In the genomic region with DNA sequence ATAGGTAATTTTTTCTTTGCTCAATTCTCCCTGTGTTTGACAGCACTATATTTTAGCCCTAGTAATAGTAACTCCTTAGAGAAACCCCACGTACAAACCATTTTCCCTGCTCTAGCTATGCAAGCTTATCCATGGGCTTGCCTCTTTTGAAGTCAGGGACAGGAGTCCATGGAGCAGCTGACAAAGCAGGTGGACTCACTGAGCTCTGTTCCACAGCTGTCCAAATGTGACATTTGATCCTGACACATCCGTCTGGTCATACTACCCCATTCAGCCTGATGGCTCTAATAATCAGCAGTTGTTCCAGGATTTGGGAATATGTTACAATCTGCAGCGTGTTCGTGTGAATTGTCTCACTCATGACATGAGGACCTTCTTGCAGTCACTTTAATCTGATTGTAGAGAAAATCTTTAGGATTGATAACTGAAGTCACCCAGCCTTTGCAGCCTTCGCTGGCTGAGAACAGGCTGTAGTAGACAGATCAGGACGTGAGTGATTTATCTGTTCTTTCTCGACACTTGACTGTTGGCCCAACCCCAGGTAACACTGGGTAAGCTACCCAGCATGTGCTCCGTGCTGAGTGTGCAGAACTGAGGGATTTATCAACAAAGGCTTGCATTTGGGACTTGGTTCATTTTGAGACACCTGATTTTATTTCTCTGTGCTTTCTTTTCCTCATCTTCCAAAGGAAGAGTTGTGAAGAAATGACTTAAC, we compare ENCODE assay signal across 24 mouse cellular contexts. TPM values are rescaled to one million over a fixed set of nuclear protein-coding genes. Genes with fewer than 3 reads are reported as not detected.
A peak's percentile ranks its signal among the peaks of the same experiment; 100 is the strongest.
DNase-seq lines count a peak whose midpoint lies in the region; ATAC-seq and TF ChIP-seq lines count a peak whose summit lies in the region.
"Had no signal": no experiment of that assay in that cellular context is flagged by ENCODE, and none has a peak within 500 bp of the region (broad histone marks: within the 10 kb centered on the region; RNA-seq: fewer than 3 reads in every experiment).

No protein-coding gene starts in this region.

- ATAC-seq in heart, embryonic 15.5 days (replicated peaks; ENCODE audit: insufficient number of reproducible peaks, insufficient read depth, low FRiP score, low read depth), result 0 out of 2 replicates have a peak, but pooled peaks have one; percentile 55
- ATAC-seq in neural tube, embryonic 15.5 days (ENCODE audit: low FRiP score), result no peak
- ATAC-seq: midbrain, embryonic 15.5 days had no signal

- H3K4me1 ChIP-seq in heart, embryonic 15.5 days (replicated peaks), result no peaks in the 10 kb centered on the region
- H3K4me1 ChIP-seq in heart, embryonic 10.5 days, result no peaks in the 10 kb centered on the region
- H3K4me1 ChIP-seq in neural tube, embryonic 15.5 days, result peaks cover 5% of the 10 kb centered on the region; the same call in 1 of the 2 replicates
- H3K4me1 ChIP-seq: heart, embryonic 13.5 days; lung, embryonic 15.5 days; megakaryocyte, embryonic 14.5 days; midbrain, embryonic 15.5 days; stomach, embryonic 15.5 days had no signal

- H3K4me3 ChIP-seq in heart, embryonic 15.5 days, result no peak overlapping the region
- no peak overlapping the region for H3K4me3 ChIP-seq in heart, embryonic 10.5 days
- H3K4me3 ChIP-seq in neural tube, embryonic 15.5 days (replicated peaks), result no peak overlapping the region
- no peak overlapping the region for H3K4me3 ChIP-seq in myocyte
- H3K4me3 ChIP-seq: gastrocnemius, adult 2 months; heart, embryonic 13.5 days; lung, embryonic 15.5 days; megakaryocyte, embryonic 14.5 days; midbrain, embryonic 15.5 days; stomach, embryonic 15.5 days had no signal

- no peak overlapping the region for H3K9ac ChIP-seq in heart, embryonic 15.5 days
- H3K9ac ChIP-seq in neural tube, embryonic 15.5 days (replicated peaks), result no peak overlapping the region
- H3K9ac ChIP-seq: heart, embryonic 13.5 days; liver, embryonic 14.5 days; lung, embryonic 15.5 days; midbrain, embryonic 15.5 days; stomach, embryonic 15.5 days had no signal

- H3K4me2 ChIP-seq in heart, embryonic 15.5 days, result no peak overlapping the region
- H3K4me2 ChIP-seq in neural tube, embryonic 15.5 days, result no peak overlapping the region
- peak overlapping the region; percentile 42 for H3K4me2 ChIP-seq in myocyte (ENCODE audit: low read depth)
- H3K4me2 ChIP-seq: heart, embryonic 13.5 days; lung, embryonic 15.5 days; midbrain, embryonic 15.5 days; stomach, embryonic 15.5 days had no signal

- no peaks in the 10 kb centered on the region for H3K27me3 ChIP-seq in heart, embryonic 15.5 days
- 0 out of 2 replicates have a peak, but pooled peaks cover 5% of the 10 kb centered on the region for H3K27me3 ChIP-seq in heart, embryonic 10.5 days (ENCODE audit: insufficient read depth, poor library complexity, severe bottlenecking)
- H3K27me3 ChIP-seq in neural tube, embryonic 15.5 days (replicated peaks), result no peaks in the 10 kb centered on the region
- H3K27me3 ChIP-seq in myocyte (ENCODE audit: control insufficient read depth, insufficient read depth, insufficient read length), result no peaks in the 10 kb centered on the region
- H3K27me3 ChIP-seq: heart, embryonic 13.5 days; lung, embryonic 15.5 days; midbrain, embryonic 15.5 days; stomach, embryonic 15.5 days had no signal

- no peak for DNase-seq in heart, embryonic 10.5 days (ENCODE audit: low spot score)
- DNase-seq in neural tube, embryonic 10.5 days (ENCODE audit: extremely low spot score, low spot score), result peak; percentile 38
- DNase-seq in forelimb bud, embryonic 11.5 days (ENCODE audit: low read depth, low spot score), result peak; percentile 23
- no peak for DNase-seq in kidney, postnatal 4 days
- DNase-seq in kidney, postnatal 10 days, result no peak
- DNase-seq: adrenal gland, postnatal 36 days; cerebellum, adult 11 months; cerebellum, postnatal 10 days; gastrocnemius, adult 2 months; kidney, adult 11 months; lung, postnatal 36 days; right cerebral cortex, adult 18-20 months; right cerebral cortex, postnatal 4 days; thymus, postnatal 4 days had no signal

- no peak overlapping the region for H3K27ac ChIP-seq in heart, embryonic 15.5 days
- H3K27ac ChIP-seq in heart, embryonic 10.5 days, result no peak overlapping the region
- no peak overlapping the region for H3K27ac ChIP-seq in neural tube, embryonic 15.5 days (replicated peaks)
- H3K27ac ChIP-seq: gastrocnemius, adult 2 months; heart, embryonic 13.5 days; kidney, postnatal 0 days; liver, embryonic 14.5 days; lung, embryonic 15.5 days; midbrain, embryonic 15.5 days; stomach, embryonic 15.5 days had no signal

- H3ac ChIP-seq in myocyte (ENCODE audit: control insufficient read depth, insufficient read length), result no peak overlapping the region

- H3K79me2 ChIP-seq in myocyte (ENCODE audit: control insufficient read depth, insufficient read depth), result no peaks in the 10 kb centered on the region

- no peaks in the 10 kb centered on the region for H3K9me3 ChIP-seq in heart, embryonic 15.5 days (replicated peaks)
- no peaks in the 10 kb centered on the region for H3K9me3 ChIP-seq in heart, embryonic 10.5 days
- H3K9me3 ChIP-seq in neural tube, embryonic 15.5 days (replicated peaks), result no peaks in the 10 kb centered on the region
- H3K9me3 ChIP-seq: heart, embryonic 13.5 days; lung, embryonic 15.5 days; midbrain, embryonic 15.5 days; stomach, embryonic 15.5 days had no signal

- no peaks in the 10 kb centered on the region for H3K36me3 ChIP-seq in heart, embryonic 15.5 days
- H3K36me3 ChIP-seq in heart, embryonic 10.5 days, result no peaks in the 10 kb centered on the region
- H3K36me3 ChIP-seq in neural tube, embryonic 15.5 days, result no peaks in the 10 kb centered on the region
- no peaks in the 10 kb centered on the region for H3K36me3 ChIP-seq in myocyte (ENCODE audit: control insufficient read depth, insufficient read depth)
- H3K36me3 ChIP-seq: heart, embryonic 13.5 days; lung, embryonic 15.5 days; midbrain, embryonic 15.5 days; stomach, embryonic 15.5 days had no signal

- no peak for TF ChIP-seq POLR2A in myocyte (IDR thresholded peaks at IDR 0.05; ENCODE audit: insufficient read length, low read depth)

- 49% methylated on average over 8 of the region's 8 CpGs for WGBS in heart, embryonic 15.5 days
- WGBS in heart, embryonic 10.5 days, result 66% methylated on average over 8 of the region's 8 CpGs
- 77% methylated on average over 8 of the region's 8 CpGs for WGBS in neural tube, embryonic 15.5 days

TF ChIP-seq in myocyte, 11 proteins besides CTCF, POLR2A, EP300 and RAD21:
- TF ChIP-seq TCF3 (IDR thresholded peaks at IDR 0.05; ENCODE audit: insufficient read length, low read depth) (peak; percentile 81), CEBPB (IDR thresholded peaks at IDR 0.05; ENCODE audit: insufficient read depth, poor library complexity, severe bottlenecking) (no peak), E2F4 (IDR thresholded peaks at IDR 0.05; ENCODE audit: insufficient read depth) (no peak), TCF12 (IDR thresholded peaks at IDR 0.05; ENCODE audit: insufficient read depth, poor library complexity, severe bottlenecking) (peak; percentile 91), POLR2AphosphoS2 (IDR thresholded peaks at IDR 0.05; ENCODE audit: insufficient read length, low read depth) (no peak), USF1 (IDR thresholded peaks at IDR 0.05; ENCODE audit: low read depth) (no peak), REST (IDR thresholded peaks at IDR 0.05; ENCODE audit: insufficient read depth, insufficient read length) (no peak), MYOD1 (IDR thresholded peaks at IDR 0.05; ENCODE audit: control insufficient read depth in 1 of 3, insufficient read length in 2 of 3, low read depth in 2 of 3) (peak; percentile 61 to 93 (median 85)), SRF (IDR thresholded peaks at IDR 0.05; ENCODE audit: control insufficient read depth, insufficient read length, low read depth) (no peak), MAX (IDR thresholded peaks at IDR 0.05; ENCODE audit: low read depth) (no peak), MYOG (IDR thresholded peaks at IDR 0.05; ENCODE audit: control insufficient read depth in 1 of 3, insufficient read depth in 1 of 3, insufficient read length in 2 of 3, low read depth in 2 of 3) (peak; percentile 41 to 94 (median 88))

RNA-seq across cellular contexts. Expression of gene Spon1, which starts 37.6 kb away (rescaled TPM):
- polyA plus RNA-seq in heart, embryonic 15.5 days (2015; fragmentation: Nextera tagmentation; extraction: Ambion mirVana), result 57.4 and 68.4 TPM in 2 replicates
- 62.0 and 100 TPM in 2 replicates for polyA plus RNA-seq in heart, embryonic 10.5 days (2016; fragmentation: Nextera tagmentation; extraction: Ambion mirVana)
- polyA plus RNA-seq in neural tube, embryonic 15.5 days (2015; fragmentation: Nextera tagmentation; extraction: Ambion mirVana), result 68.8 and 75.3 TPM in 2 replicates
- polyA plus RNA-seq in myocyte (2012; fragmentation: generic; extraction: Trizol), result 0.04 TPM

Comparison
In these comparisons a context has a peak if more than half of its experiments do, and no peak if none do; other contexts are left out.
1. DNase-seq: peak in neural tube, embryonic 10.5 days (single experiment) and forelimb bud, embryonic 11.5 days (single experiment); none in heart, embryonic 10.5 days (single experiment), kidney, postnatal 4 days (0 of 2) and kidney, postnatal 10 days (single experiment).
2. RNA of gene Spon1, which starts 37.6 kb away (polyA plus RNA-seq): 68.8 to 75.3 TPM in neural tube, embryonic 15.5 days, 62.0 to 100 TPM in heart, embryonic 10.5 days and 57.4 to 68.4 TPM in heart, embryonic 15.5 days; 0.04 TPM in myocyte (single experiment); every median in the first group is over 10 times any median in the second.